Mouse (Mus musculus) ovary, postnatal 14 days (tissue): ENCODE data around the gene Rpl23a.
A peak's percentile ranks its signal among the peaks of the same experiment; 100 is the strongest.

Experiments
- DNase-seq: peaks from one replicate; pipeline ENCODE4 v3.0.0; 2022; ENCODE audit warnings: low spot score

Gene Rpl23a

DNA sequence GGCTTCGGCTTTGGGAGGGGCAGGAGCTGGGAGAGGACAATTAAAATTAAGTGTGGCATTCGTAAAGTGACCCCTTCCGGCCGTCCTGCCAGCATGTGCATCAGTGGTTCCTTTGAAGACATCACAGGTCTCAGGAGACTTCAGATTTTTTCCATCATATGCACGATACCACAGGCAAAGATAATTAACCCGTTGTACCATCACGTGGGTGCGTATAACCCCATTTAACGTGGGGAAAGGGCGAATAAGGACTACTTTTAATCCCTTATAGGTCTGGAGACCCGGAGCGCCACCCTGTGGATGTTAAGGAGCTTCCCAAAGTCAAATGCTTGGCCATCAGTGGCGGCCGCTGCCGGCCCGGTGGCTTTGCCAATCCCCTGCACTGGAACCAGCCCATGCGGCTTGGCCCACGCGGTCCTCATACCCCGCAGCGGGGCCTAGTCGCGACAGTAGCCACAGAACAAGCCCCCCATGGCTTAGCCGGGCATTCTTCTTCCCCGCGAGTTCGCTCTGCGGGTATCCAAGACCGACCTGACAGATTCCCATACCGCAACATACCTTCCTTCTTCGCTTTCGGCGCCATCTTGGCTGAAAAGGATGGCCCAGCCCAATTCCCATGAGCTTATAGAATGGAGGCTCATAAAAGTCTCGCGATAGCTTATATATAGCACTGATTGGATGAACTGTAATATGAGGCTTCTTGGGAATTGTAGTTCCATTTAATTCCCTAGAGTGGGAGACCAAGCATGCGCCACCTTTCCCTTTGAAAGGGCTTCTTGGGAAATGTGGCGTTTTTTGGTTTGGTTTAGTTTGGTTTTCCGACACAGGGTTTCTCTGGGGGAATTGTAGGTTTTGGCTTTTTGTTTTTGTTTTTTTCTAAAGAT is at the start of gene Rpl23a:
Gene Rpl23a, minus strand, starts transcription at position 624 of the 884 bp plus-strand sequence.
- DNase-seq: peak; percentile 70

DNA sequence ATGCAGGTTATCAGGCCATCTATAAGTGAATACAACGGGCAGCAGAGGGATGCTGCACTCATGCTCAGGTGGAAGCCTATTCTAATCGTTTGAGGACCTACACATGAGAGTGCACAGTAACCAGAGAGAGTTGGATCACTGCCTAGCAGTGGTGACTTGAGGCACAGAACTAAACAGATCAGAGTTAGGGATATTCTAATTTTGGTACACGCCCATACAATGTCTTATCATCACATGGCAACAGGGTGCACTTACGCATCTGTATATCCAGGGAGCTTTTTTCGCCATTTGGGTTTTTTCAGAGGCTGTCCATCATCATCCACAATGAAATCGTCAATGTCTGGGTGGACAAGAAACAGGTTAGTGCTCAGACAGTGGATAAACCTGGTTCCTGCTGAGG is 48.1 kb upstream of the Rpl23a start:
- no peak for DNase-seq

- DNase-seq: no peak
Observed at GRCm38 (mm10) chr11:78223586-78223985, 40.2 kb upstream of the Rpl23a start.

DNA sequence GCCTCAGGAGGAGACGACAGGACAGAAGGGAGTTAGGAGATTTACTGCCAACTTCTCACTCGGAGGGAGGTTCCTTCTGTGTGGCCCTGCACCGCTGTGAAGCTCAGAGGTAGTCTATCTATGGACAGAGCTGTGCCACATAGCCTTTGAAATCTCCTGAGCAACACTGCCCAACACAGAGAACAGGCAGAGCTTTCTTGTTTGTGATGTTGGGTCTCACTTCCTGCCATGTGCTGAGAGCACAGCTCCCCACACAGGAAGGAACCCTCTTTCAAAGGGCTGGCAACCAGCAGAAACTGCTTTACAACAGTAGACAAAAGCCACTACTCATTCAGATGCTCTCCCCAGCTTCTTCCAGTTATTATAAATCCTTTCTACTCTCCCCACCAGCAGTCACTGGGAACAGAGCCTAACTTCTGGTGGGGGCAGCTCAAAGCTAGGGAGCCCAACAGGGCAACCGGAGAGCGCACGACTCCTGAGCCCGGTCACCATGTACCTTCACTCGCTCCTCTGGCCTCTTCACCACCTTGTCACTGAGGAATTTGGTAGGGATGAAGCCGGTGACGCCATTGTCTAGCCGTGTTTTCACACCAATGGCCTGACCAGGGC is 32.4 kb upstream of the Rpl23a start:
- no peak for DNase-seq

- DNase-seq: no peak
Observed at GRCm38 (mm10) chr11:78213086-78213817, 29.9 kb upstream of the Rpl23a start.

DNA sequence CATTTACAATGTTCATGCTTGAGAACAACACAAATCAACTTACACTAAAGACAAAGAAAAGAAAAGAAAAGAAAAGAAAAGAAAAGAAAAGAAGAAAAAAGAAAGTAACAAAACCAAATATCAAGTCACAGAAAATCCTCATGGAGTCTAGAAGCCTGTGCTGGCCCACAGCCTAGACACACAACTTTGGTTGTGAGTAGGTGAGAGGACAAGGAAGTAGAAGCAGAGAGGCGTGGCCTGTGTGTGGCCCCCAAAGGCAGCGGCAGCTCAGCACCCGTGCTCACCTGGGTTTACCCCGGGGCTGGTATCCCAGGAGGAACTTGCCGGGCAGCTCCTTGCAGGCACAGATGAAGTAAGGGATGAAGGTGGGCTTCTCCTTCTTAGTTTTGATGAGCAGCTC is 28.1 kb upstream of the Rpl23a start:
- no peak for DNase-seq

DNA sequence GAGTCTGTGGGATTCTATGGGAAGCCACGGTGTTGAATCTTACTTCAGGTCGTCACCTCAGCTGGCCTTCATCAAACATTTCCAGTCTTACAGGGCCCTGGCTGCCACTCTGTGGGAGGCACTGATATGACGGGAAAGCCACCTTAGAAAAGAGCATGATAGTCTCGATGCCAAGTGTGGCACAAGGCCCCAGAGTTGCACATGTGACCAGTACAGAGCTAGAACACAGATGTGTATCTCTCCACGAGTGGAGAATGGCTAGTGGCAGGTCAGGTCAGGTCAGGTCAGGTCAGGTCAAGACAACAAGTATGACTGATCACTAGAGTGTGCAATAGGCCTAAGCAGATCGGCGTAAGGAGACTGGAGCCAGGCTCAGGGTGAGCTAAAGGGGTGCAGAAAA is 27.2 kb upstream of the Rpl23a start:
- no peak for DNase-seq

- DNase-seq: no peak
Observed at GRCm38 (mm10) chr11:78209886-78210285, 26.5 kb upstream of the Rpl23a start.

- DNase-seq: no peak
Observed at GRCm38 (mm10) chr11:78207190-78207589, 23.8 kb upstream of the Rpl23a start.

- no peak for DNase-seq
Observed at GRCm38 (mm10) chr11:78205361-78206206, 22.2 kb upstream of the Rpl23a start.

DNA sequence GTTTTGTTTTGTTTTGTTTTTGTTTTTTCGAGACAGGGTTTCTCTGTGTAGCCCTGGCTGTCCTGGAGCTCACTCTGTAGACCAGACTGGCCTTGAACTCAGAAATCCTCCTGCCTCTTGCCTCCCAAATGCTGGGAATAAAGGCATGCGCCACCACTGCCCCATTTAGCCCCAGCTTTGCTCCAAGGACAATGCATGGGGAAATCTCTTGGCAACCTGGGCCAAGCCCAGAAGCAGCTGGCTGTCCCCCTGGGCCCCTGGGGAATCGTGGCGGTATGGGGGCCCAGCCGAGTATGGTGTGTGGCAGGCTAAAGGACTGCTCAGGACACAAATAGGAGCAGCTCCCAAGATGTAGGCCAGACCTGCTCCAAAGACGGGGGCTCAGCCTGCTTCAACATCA is 20.9 kb upstream of the Rpl23a start:
- DNase-seq: no peak

DNA sequence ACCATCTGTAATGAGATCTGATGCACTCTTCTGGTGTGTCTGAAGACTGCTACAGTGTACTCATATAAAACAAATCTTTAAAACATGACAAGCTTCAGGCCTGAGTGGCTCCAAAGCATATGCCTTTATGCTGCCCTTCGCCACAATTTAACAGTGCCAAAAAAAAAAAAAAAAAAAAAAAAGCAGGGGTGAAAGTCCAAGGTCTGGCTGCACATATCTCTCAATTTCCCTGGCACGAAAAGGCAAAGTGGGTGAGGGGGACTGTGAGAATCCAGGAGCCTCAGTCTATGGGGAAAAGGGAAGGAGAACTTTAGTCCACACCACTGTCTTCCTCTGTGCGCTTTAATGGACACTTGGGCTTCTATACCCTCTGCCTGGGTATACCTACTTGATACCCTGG is 19.0 kb upstream of the Rpl23a start:
- no peak for DNase-seq

DNA sequence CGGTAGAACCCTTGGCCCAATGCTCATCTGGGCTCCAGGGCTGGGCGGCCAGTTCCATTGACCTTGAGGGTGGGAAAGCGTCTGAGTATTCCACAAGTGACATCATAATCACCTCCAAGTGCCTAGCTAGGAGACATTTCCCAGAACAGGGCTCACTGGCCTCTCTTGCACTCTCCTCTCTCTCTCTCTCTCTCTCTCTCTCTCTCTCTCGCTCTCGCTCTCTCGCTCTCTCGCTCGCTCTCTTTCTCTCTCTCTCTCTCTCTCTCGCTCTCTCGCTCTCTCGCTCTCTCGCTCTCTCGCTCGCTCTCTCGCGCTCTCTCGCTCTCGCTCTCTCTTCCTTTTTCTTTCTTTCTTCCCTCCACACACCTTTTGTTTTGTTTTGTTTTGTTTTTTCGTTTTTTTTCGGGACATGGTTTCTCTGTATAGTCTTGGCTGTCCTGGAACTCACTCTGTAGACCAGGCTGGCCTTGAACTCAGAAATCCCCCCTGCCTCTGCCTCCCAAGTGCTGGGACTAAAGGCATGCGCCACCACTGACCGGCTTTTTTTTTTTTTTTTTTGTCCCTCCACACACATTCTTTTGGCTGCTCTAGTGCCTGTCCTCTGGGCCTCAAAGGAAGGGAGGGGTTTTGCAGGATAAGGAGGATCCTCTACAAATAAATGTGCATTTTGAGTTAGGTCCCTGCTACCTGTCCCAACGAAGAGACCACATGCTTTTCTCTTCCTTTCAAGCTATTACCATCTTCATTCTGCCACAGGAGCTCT is 11.9 kb upstream of the Rpl23a start:
- DNase-seq: no peak

DNA sequence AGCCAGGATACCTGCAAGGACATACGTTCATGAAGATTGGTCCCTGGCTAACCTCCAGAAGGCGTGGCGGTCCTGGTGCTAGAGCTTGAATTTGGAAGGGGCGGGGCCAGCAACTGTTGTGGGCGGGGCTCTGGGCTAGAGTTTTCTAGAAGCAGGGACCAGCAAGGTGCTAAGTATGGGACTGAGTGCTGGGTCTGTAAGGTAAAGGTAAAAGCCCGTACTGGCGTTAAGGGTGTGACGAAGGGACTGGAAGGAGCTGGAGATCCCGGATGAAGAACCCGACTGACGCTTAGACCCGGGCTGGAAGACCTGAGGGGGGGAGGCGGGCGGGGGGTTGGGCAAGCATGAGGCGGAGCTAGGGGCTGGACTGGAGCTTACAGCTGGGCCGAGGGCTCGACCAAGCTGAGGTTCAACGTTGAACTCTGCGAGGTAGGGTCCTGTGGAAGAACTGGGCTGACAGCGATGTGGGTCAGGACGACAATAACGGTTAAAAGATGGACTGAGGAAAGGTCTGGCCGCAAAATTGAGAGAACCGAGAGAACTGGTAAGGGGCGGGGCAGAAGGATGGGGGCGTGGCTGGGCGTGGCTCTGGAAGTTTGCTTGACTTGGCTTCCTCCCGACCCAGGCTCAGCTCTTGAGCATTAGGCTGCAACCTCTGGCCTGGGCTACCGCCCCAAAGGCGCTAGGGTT is 11.2 kb upstream of the Rpl23a start:
- peak; percentile 76 for DNase-seq

- DNase-seq: no peak
Observed at GRCm38 (mm10) chr11:78193113-78193512, 9.7 kb upstream of the Rpl23a start, which contains the start of gene Proca1. TSS of gene Proca1 (plus strand) at chr11:78193392.

DNA sequence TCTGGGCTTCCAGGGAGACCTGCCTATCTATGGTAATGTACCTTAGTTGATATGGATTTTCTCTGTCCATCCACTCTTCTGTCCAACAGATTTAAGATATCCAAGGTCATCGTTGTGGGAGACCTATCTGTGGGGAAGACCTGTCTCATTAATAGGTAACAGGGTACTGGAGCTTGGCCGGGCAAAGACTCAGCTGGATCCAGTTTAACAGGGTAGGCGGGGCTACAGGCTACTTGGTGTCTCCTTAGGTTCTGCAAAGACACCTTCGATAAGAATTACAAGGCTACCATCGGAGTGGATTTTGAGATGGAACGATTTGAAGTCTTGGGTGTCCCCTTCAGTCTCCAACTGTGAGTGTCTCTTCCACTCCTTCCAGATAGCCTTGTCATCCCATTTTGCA is 6.7 kb upstream of the Rpl23a start:
- no peak for DNase-seq

GRCm38 (mm10) chr11:78189234-78190040 is 6.1 kb upstream of the Rpl23a start:
- peak; percentile 70 for DNase-seq

- peak; percentile 75 for DNase-seq
Observed at GRCm38 (mm10) chr11:78188331-78189233, 5.2 kb upstream of the Rpl23a start, which contains the start of gene Rab34. TSS of gene Rab34 (plus strand) at chr11:78188430.
